Mouse (Mus musculus) liver, adult 2 months (tissue): ENCODE data around the gene Rhou. TPM values are rescaled to one million over a fixed set of nuclear protein-coding genes. Genes with fewer than 3 reads are reported as not detected.
A peak's percentile ranks its signal among the peaks of the same experiment; 100 is the strongest.

Experiments
- DNase-seq: peaks from one replicate; pipeline ENCODE4 v3.0.0-alpha.2; 2011; ENCODE audit warnings: low read depth, low spot score; ENCODE audit errors: extremely low read depth
- H3K27ac ChIP-seq: fragments of 200-500 bp; replicated peaks from 2 replicates; pipeline ENCODE4 v1.5.1; 2012; ENCODE audit warnings: low read depth, mild to moderate bottlenecking, control low read depth, inconsistent platforms, low read length; ENCODE audit not compliant: insufficient read depth
- H3K27me3 ChIP-seq: fragments of 200-500 bp; 2 replicates; pipeline ENCODE4 v1.6.1; 2012; ENCODE audit warnings: mild to moderate bottlenecking, moderate library complexity, low read length, inconsistent platforms; ENCODE audit not compliant: control insufficient read depth, insufficient read depth
- H3K36me3 ChIP-seq: fragments of 200-500 bp; 2 replicates; pipeline ENCODE4 v1.6.1; 2012; ENCODE audit warnings: low read length, inconsistent platforms; ENCODE audit not compliant: control insufficient read depth, insufficient read depth
- H3K4me1 ChIP-seq: fragments of 200-500 bp; 2 replicates; pipeline ENCODE4 v1.6.1; 2011; ENCODE audit warnings: low read length; ENCODE audit not compliant: control insufficient read depth, insufficient read depth
- H3K4me3 ChIP-seq: fragments of 200-500 bp; 2 replicates; pipeline ENCODE4 v1.5.1; 2011; ENCODE audit warnings: low read depth, mild to moderate bottlenecking, control low read depth, low read length, moderate library complexity; ENCODE audit not compliant: insufficient read depth
- H3K79me2 ChIP-seq: fragments of 200-500 bp; 2 replicates; pipeline ENCODE4 v1.6.1; 2012; ENCODE audit warnings: inconsistent platforms, mild to moderate bottlenecking, low read length, moderate library complexity; ENCODE audit not compliant: control insufficient read depth, insufficient read depth
- H3K9ac ChIP-seq: fragments of 200-500 bp; 2 replicates; pipeline ENCODE4 v1.6.1; 2012; ENCODE audit warnings: low read depth, mild to moderate bottlenecking, control low read depth, inconsistent platforms, low read length
- CTCF ChIP-seq: fragments of 200-500 bp; IDR thresholded peaks from 2 replicates; pipeline ENCODE4 v1.5.1; 2011; ENCODE audit warnings: low read depth, low read length, control low read depth
- POLR2A ChIP-seq: fragments of 200-500 bp; IDR thresholded peaks from 2 replicates; pipeline ENCODE4 v1.6.1; 2011; ENCODE audit warnings: low read length, control low read depth; ENCODE audit not compliant: insufficient read depth; ENCODE audit errors: extremely low read depth
- WGBS: fragments of 180-500 bp; shearing (Covaris S2); methylation state at CpG from one replicate; pipeline ENCODE4 v1.1.7; 2018; 5-methylcytosine and 5-hydroxymethylcytosine counted together
- polyA plus RNA-seq: library from polyadenylated mRNA; depleted of rRNA; stranded (reverse); fragments of >200 nt; gene quantifications from 2 replicates; pipeline ENCODE4 v1.2.3, GENCODE M21; 2012
- total RNA-seq: library from RNA; depleted of rRNA; stranded (reverse); fragments of >200 nt; gene quantifications from 2 replicates; pipeline ENCODE4 v1.2.3, GENCODE M21; 2014

Rhou gene
- total and polyA plus RNA-seq, 2 experiments, result 25.6 to 38.6 TPM

DNA sequence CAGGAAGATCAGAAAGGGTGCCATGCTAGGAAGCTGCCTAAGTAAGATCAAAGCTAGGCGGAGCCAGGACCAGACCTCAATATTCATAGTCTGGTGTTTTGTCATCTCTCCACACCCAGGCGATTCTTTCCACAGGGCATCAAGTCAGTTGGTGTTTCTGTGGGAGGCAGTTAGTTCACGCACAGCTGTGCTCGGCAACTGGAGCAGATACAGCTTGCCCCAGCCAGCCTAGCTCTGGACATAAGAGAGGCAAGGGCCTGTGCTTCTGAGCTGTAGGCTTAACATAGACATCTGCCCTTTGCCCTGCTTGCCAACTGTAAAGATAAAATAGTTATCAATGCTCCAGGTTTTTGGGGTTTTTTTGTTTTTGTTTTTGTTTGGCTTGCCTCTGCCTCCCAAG, 21.5 kb upstream of the Rhou start:
- Histone ChIP-seq H3K9ac (no peak overlapping the region), H3K36me3 (no peaks in the 10 kb centered on the region), H3K79me2 (no peaks in the 10 kb centered on the region), H3K27me3 (no peaks in the 10 kb centered on the region), H3K27ac (no peak overlapping the region), H3K4me3 (no peak overlapping the region), H3K4me1 (peaks cover 4% of the 10 kb centered on the region)
- TF ChIP-seq POLR2A, result no peak
- no peak for DNase-seq
- 94% methylated on average over 4 of the region's 4 CpGs for WGBS

DNA sequence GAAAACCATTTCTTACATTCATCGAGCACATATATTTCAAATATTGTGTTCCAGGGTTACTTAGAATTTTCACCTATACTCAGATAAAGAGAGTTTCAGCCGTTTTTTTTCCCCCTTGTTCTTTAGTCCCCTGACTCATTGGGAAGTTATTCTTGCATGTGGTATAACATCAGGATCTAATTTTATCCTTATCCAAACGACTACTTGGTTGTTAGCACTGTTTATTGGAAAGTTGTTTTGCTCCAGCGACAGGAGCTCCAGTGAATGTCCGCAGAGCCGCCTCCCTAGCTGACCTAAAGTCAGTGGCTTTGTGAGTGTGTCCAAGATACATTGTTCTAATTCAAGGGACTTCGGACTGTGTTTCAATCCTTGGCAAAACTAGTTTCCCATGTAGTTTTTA, 19.9 kb upstream of the Rhou start:
- H3K36me3 ChIP-seq, result no peaks in the 10 kb centered on the region
- H3K27ac ChIP-seq, result no peak overlapping the region
- 51% methylated on average over 7 of the region's 7 CpGs for WGBS

GRCm38 (mm10) chr8:123634395-123635131, 19.2 kb upstream of the Rhou start:
- peak; percentile 31 for DNase-seq
- TF ChIP-seq POLR2A, result no peak
- no peak for TF ChIP-seq CTCF
- no peaks in the 10 kb centered on the region for H3K4me1 ChIP-seq
- H3K4me3 ChIP-seq, result no peak overlapping the region
- WGBS, result 18% methylated on average over 3 of the region's 3 CpGs
- H3K36me3 ChIP-seq, result no peaks in the 10 kb centered on the region
- H3K79me2 ChIP-seq, result no peaks in the 10 kb centered on the region
- H3K27me3 ChIP-seq, result no peaks in the 10 kb centered on the region
- H3K9ac ChIP-seq, result no peak overlapping the region
- H3K27ac ChIP-seq, result no peak overlapping the region

More for the DNA sequence above, 19.9 kb upstream of the Rhou start:
- TF ChIP-seq POLR2A, result no peak
- TF ChIP-seq CTCF, result no peak
- H3K4me3 ChIP-seq, result no peak overlapping the region
- H3K9ac ChIP-seq, result no peak overlapping the region
- peak; percentile 58 for DNase-seq
- H3K79me2 ChIP-seq, result no peaks in the 10 kb centered on the region
- no peaks in the 10 kb centered on the region for H3K4me1 ChIP-seq
- no peaks in the 10 kb centered on the region for H3K27me3 ChIP-seq

- Histone ChIP-seq H3K36me3 (no peaks in the 10 kb centered on the region), H3K27ac (no peak overlapping the region), H3K4me3 (no peak overlapping the region), H3K79me2 (no peaks in the 10 kb centered on the region), H3K4me1 (no peaks in the 10 kb centered on the region), H3K27me3 (no peaks in the 10 kb centered on the region), H3K9ac (no peak overlapping the region)
- DNase-seq, result no peak
- TF ChIP-seq CTCF (no peak), POLR2A (no peak)
- 83% methylated on average over 11 of the region's 11 CpGs for WGBS
Observed at GRCm38 (mm10) chr8:123635671-123636070, 18.1 kb upstream of the Rhou start.

GRCm38 (mm10) chr8:123643330-123644051, 10.2 kb upstream of the Rhou start:
- WGBS, result 35% methylated on average over 25 of the region's 25 CpGs
- Histone ChIP-seq H3K79me2 (no peaks in the 10 kb centered on the region), H3K9ac (no peak overlapping the region), H3K36me3 (no peaks in the 10 kb centered on the region), H3K4me1 (peaks cover 6% of the 10 kb centered on the region), H3K27me3 (no peaks in the 10 kb centered on the region), H3K4me3 (no peak overlapping the region), H3K27ac (no peak overlapping the region)
- TF ChIP-seq CTCF, result peak; percentile 34
- TF ChIP-seq POLR2A, result no peak
- DNase-seq, result peak; percentile 64

DNA sequence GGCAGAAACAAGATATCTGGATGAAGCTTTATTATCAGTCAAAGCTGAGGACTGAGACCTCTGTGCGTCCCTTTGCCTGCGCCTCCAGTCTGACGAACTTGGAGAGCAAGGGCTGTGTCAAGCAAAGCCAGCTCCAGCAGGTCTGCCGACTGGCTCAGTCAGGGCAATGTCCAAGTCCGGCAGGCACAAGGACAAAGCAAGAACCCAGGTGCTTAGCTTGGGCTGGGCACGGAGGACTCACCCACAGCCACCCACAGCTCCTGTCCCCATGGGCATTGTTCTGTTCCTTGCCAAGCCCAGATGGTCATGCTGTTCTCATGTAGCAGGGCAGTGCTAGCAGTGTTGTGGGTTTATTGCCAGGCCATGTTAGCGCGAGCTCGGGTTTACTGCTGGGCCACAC, 8.5 kb upstream of the Rhou start:
- H3K79me2 ChIP-seq, result no peaks in the 10 kb centered on the region
- no peaks in the 10 kb centered on the region for H3K27me3 ChIP-seq
- TF ChIP-seq CTCF (no peak), POLR2A (no peak)
- no peak overlapping the region for H3K9ac ChIP-seq
- H3K36me3 ChIP-seq, result no peaks in the 10 kb centered on the region
- no peak overlapping the region for H3K27ac ChIP-seq
- peak; percentile 74 for DNase-seq
- 57% methylated on average over 9 of the region's 9 CpGs for WGBS
- H3K4me3 ChIP-seq, result no peak overlapping the region
- peaks cover 6% of the 10 kb centered on the region for H3K4me1 ChIP-seq
